Mouse (Mus musculus): ENCODE results near the gene Dip2c. TPM values are rescaled to one million over a fixed set of nuclear protein-coding genes. Genes with fewer than 3 reads are reported as not detected.

Gene Dip2c
- total RNA-seq, 1 experiment from 2014 or later = 2.2 TPM

- ATAC-seq (replicated peaks; ENCODE audit: insufficient number of reproducible peaks, low FRiP score, low TSS enrichment, poor library complexity, severe bottlenecking) = no peak
Measured at GRCm38 (mm10) chr13:9455979-9456378, 179.7 kb downstream of the Dip2c start.

- ATAC-seq (replicated peaks; ENCODE audit: insufficient number of reproducible peaks, low FRiP score, low TSS enrichment, poor library complexity, severe bottlenecking) = no peak
Measured at GRCm38 (mm10) chr13:9457420-9458308, 181.3 kb downstream of the Dip2c start.

GRCm38 (mm10) chr13:9464457-9464856, 188.1 kb downstream of the Dip2c start:
- ATAC-seq (replicated peaks; ENCODE audit: insufficient number of reproducible peaks, low FRiP score, low TSS enrichment, poor library complexity, severe bottlenecking) = no peak

- no peak; the same call in 1 of the 2 replicates for ATAC-seq (replicated peaks; ENCODE audit: insufficient number of reproducible peaks, low FRiP score, low TSS enrichment, poor library complexity, severe bottlenecking)
Measured at GRCm38 (mm10) chr13:9467216-9467615, 190.9 kb downstream of the Dip2c start.

- no peak for ATAC-seq (replicated peaks; ENCODE audit: insufficient number of reproducible peaks, low FRiP score, low TSS enrichment, poor library complexity, severe bottlenecking)
Measured at GRCm38 (mm10) chr13:9473383-9473782, 197.1 kb downstream of the Dip2c start.

- no peak for ATAC-seq (replicated peaks; ENCODE audit: insufficient number of reproducible peaks, low FRiP score, low TSS enrichment, poor library complexity, severe bottlenecking)
Measured at GRCm38 (mm10) chr13:9481722-9482121, 205.4 kb downstream of the Dip2c start.

GRCm38 (mm10) chr13:9489696-9490095, 213.4 kb downstream of the Dip2c start:
- no peak for ATAC-seq (replicated peaks; ENCODE audit: insufficient number of reproducible peaks, low FRiP score, low TSS enrichment, poor library complexity, severe bottlenecking)

- no peak for ATAC-seq (replicated peaks; ENCODE audit: insufficient number of reproducible peaks, low FRiP score, low TSS enrichment, poor library complexity, severe bottlenecking)
Measured at GRCm38 (mm10) chr13:9494726-9495125, 218.4 kb downstream of the Dip2c start.

GRCm38 (mm10) chr13:9504118-9504856, 228.0 kb downstream of the Dip2c start:
- ATAC-seq (replicated peaks; ENCODE audit: insufficient number of reproducible peaks, low FRiP score, low TSS enrichment, poor library complexity, severe bottlenecking) = no peak

GRCm38 (mm10) chr13:9538556-9538955, 262.2 kb downstream of the Dip2c start:
- ATAC-seq (replicated peaks; ENCODE audit: insufficient number of reproducible peaks, low FRiP score, low TSS enrichment, poor library complexity, severe bottlenecking) = no peak

- ATAC-seq (replicated peaks; ENCODE audit: insufficient number of reproducible peaks, low FRiP score, low TSS enrichment, poor library complexity, severe bottlenecking) = no peak
Measured at GRCm38 (mm10) chr13:9547698-9548344, 271.5 kb downstream of the Dip2c start.

- ATAC-seq (replicated peaks; ENCODE audit: insufficient number of reproducible peaks, low FRiP score, low TSS enrichment, poor library complexity, severe bottlenecking) = no peak
Measured at GRCm38 (mm10) chr13:9562099-9562498, 285.8 kb downstream of the Dip2c start.

GRCm38 (mm10) chr13:9562921-9563320, 286.6 kb downstream of the Dip2c start:
- ATAC-seq (replicated peaks; ENCODE audit: insufficient number of reproducible peaks, low FRiP score, low TSS enrichment, poor library complexity, severe bottlenecking) = no peak

- ATAC-seq (replicated peaks; ENCODE audit: insufficient number of reproducible peaks, low FRiP score, low TSS enrichment, poor library complexity, severe bottlenecking) = no peak
Measured at GRCm38 (mm10) chr13:9568852-9569251, 292.5 kb downstream of the Dip2c start.

GRCm38 (mm10) chr13:9576686-9577085, 300.4 kb downstream of the Dip2c start:
- ATAC-seq (replicated peaks; ENCODE audit: insufficient number of reproducible peaks, low FRiP score, low TSS enrichment, poor library complexity, severe bottlenecking) = no peak

- no peak for ATAC-seq (replicated peaks; ENCODE audit: insufficient number of reproducible peaks, low FRiP score, low TSS enrichment, poor library complexity, severe bottlenecking)
Measured at GRCm38 (mm10) chr13:9578456-9578855, 302.1 kb downstream of the Dip2c start.

- ATAC-seq (replicated peaks; ENCODE audit: insufficient number of reproducible peaks, low FRiP score, low TSS enrichment, poor library complexity, severe bottlenecking) = no peak
Measured at GRCm38 (mm10) chr13:9581821-9582220, 305.5 kb downstream of the Dip2c start.

- ATAC-seq (replicated peaks; ENCODE audit: insufficient number of reproducible peaks, low FRiP score, low TSS enrichment, poor library complexity, severe bottlenecking) = no peak
Measured at GRCm38 (mm10) chr13:9583579-9583978, 307.3 kb downstream of the Dip2c start.

GRCm38 (mm10) chr13:9599334-9600096, 323.2 kb downstream of the Dip2c start:
- no peak for ATAC-seq (replicated peaks; ENCODE audit: insufficient number of reproducible peaks, low FRiP score, low TSS enrichment, poor library complexity, severe bottlenecking)

All from monocyte, adult 5-6 weeks (primary cell).